Mouse (Mus musculus): ENCODE data around the gene Gnmt.
"Not testable (repeated sequence)": the region's sequence is repeated elsewhere in the genome, so short reads cannot be mapped to it uniquely, and the experiment has no call there.

The Gnmt gene

GRCm38 (mm10) chr17:46728904-46729318 is at the start of gene Gnmt:
Gnmt (minus strand) TSS chr17:46729168.
- in situ Hi-C loops (cut with MboI, MseI) = no loop called here

- in situ Hi-C loops (cut with MboI, MseI) = no loop called here
Measured at GRCm38 (mm10) chr17:46776087-46776486, 47.1 kb upstream of the Gnmt start.

GRCm38 (mm10) chr17:46775070-46775469 is 46.1 kb upstream of the Gnmt start:
- in situ Hi-C loops (cut with MboI, MseI) = no loop called here

DNA sequence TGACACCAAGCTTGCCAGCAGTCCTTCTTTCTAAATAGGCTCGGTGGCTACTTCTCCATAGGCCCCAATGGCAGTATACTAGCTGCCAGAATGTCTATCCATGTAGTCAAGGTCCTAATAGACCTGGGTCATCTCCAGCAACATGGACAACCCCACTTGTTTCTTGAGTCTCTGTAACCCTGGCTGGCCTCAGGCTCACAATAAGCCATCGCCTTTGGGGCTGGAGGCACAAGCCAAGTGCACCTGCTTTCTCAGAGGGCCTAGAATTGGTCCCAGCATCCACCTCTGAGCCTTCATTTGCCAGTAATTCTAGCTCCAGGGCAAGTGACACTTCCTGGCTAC is 45.1 kb upstream of the Gnmt start:
- in situ Hi-C loops (cut with MboI, MseI) = no loop called here

GRCm38 (mm10) chr17:46773278-46774130 is 44.5 kb upstream of the Gnmt start:
- in situ Hi-C loops (cut with MboI, MseI) = no loop called here

DNA sequence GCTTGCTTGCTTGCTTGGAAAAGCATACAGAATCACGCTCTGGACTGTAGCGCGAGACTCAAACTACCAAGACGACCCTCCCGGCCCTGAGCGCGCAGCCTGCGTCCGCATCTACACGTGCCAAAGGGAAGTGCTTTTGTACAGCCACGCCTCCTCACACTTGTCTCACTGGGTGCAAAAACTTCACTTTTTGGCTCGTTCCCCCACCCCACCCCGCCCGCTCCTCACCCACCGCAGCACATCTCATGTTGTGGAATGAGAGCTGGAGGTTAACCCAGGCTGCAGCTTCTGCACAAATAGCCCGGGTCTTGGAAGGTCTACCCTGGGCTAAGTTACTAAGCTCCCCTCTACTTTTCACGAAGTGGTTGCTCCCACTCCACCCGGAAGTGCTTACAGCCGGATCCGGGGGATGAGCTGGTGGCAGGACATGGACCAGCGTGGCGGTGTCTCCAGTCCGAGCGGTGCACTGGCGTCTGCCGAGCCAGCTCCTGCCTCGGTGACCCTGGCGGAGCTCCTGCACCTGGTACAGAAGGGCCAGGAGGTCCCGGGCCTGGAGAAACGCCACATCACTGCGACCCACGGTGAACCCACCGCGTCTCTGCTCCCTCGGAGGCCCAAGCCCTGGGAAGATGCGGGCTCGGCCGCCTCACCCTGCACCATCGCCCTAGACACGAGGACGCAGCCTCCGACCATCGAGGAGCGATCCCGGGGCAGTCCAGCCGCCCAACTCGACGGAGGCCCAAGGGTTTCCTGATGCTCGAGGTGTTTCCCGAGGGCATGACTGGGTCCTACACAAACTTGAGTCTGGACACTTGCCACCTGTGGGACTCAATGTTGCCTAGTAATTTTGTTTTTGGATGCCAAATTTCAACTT is 43.7 kb upstream of the Gnmt start, which contains the start of gene 2310039H08Rik:
2310039H08Rik (plus strand) TSS at position 232 of the 874 bp plus-strand sequence.
- in situ Hi-C loops (cut with MboI, MseI) = no loop called here

GRCm38 (mm10) chr17:46772038-46772403 is 43.1 kb upstream of the Gnmt start:
- in situ Hi-C loops (cut with MboI, MseI) = no loop called here

DNA sequence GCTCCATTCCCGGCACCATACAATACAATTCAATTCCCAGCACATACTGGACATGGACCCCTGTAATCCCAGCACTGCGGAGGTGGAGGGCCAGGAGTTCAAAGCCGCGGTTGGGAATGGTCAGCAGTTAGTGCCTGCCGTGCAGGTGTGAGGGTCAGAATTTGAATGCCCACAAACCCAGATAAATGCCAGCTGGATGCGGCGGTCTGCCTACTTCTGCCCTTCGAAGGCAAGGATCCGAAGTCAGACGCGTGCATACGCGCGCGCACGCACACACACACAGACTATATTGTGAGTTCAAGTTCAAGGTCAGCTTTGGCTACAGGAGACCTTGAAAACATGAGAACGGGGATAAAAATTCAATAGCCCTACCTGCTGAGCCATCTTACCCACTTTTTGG is 42.6 kb upstream of the Gnmt start:
- in situ Hi-C loops (cut with MboI, MseI) = no loop called here

DNA sequence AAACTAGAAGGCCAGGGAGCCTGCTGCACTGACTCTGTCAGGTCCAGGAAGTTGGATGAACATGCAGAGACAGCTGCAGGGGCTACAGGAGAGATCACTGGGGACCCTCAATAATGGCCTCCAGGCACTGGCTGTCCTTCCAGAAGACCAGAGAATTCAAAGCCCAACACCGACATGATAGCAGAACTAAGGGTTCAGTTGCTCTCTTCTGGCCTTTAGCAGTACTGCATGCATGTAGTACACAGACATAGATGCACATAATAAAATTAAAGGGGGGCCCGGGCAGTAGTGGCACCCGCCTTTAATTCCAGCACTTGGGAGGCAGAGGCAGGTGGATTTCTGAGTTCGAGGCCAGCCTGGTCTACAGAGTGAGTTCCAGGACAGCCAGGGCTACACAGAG is 42.1 kb upstream of the Gnmt start:
- in situ Hi-C loops (cut with MboI, MseI) = no loop called here

- in situ Hi-C loops (cut with MboI, MseI) = no loop called here
Measured at GRCm38 (mm10) chr17:46770546-46770945, 41.6 kb upstream of the Gnmt start.

DNA sequence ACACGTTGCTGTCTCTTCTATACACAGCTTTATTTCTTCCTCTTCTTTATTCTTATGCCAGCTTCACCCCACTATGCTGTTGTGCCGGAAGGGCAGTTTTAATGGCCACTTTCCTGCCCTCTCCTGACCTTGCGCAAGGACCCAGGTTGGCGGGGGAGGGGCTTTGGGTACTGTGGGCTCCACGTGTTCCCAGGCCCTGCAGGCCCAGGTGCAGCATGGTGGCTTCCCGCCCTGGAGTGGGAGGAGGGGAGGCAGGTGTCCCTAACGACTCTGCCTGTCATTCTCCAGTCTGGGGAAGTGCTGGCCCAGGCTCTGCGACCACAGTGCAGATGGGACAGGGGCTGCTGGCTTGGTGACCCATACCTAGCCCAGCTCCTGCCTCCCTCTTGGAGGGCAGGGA is 38.9 kb upstream of the Gnmt start:
- in situ Hi-C loops (cut with MboI, MseI) = no loop called here

DNA sequence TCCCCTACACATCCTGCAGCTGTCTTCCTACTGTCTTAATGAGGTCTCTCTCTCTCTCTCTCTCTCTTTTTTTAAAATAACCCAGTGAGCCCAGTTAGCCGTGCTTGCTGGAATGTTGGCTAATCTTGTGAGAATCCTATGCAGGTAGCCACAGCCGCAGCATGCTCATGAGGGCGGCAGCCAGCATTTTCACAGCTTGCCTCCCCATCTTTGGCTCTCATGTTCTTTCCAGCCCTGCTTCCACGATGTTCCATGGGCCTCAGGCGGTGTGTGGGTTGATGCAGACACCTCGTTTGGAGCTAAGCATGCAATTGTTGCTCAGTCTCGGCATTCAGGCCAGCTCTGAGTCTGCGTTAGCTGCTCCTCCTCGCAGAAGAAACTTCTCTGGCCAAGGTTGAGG is 35.9 kb upstream of the Gnmt start:
- in situ Hi-C loops (cut with MboI, MseI) = not testable (repeated sequence)

GRCm38 (mm10) chr17:46763544-46763943 is 34.6 kb upstream of the Gnmt start, which contains the start of gene Ptcra:
Ptcra (minus strand) TSS chr17:46763712.
- in situ Hi-C loops (cut with MboI, MseI) = no loop called here

- in situ Hi-C loops (cut with MboI, MseI) = no loop called here
Measured at GRCm38 (mm10) chr17:46758753-46759152, 29.8 kb upstream of the Gnmt start.

- in situ Hi-C loops (cut with MboI, MseI) = no loop called here
Measured at GRCm38 (mm10) chr17:46751794-46752556, 23.0 kb upstream of the Gnmt start, which contains the start of gene Cnpy3. Cnpy3 (minus strand) TSS chr17:46752214.

DNA sequence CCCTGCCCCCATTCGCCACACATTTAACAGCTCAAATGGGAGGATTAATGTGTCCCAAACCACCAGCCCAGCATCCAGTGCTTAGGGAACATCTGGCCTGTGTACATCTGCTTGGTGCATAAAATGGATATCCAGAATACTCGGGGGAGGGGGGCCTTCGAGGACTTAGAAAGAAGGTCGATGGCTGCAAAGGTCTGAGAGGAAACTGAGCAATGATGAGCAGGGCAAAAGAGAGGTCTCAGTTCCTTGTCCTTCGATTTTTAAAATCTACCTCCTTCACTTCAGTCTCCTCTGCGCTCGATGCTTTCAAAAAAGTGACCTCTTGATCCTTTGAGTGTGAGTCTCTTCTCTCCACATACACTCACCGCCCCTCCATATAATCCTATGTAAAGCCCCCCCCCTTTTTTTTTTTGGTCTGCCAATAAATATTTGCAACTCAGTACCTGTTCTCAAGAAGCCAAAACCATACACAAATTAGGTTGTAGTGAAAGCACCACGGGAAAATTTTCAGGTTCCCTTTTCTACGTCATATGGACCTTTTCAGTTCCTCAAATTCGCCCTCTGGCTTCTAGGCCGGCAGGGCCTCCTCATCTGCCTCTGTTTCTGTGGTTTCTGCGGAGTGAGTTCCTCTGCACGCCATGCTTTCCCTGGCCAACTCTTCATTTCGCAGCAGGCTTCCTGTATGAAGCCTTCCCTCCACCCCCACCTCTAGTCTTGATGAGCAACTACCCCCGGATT is 22.3 kb upstream of the Gnmt start:
- in situ Hi-C loops (cut with MboI, MseI) = no loop called here

DNA sequence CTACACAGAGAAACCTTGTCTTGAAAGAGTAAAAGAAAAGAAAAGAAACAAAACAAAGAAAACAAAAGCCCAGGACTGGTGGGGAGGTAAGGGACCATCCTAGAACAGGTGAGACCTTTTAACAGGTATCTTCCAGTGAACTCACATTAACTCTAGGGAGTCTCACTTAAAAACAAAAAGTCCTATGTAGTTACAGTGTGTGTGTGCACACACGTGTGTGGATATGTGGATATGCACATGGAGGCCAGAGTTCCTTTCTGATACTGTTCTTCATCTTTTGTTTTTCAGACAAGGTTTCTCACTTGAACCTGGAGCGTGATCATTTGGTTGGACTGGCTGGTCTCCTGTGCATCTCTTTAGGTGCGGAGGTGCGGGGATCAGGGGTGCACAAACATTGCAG is 21.6 kb upstream of the Gnmt start:
- in situ Hi-C loops (cut with MboI, MseI) = no loop called here

GRCm38 (mm10) chr17:46749282-46749681 is 20.3 kb upstream of the Gnmt start:
- in situ Hi-C loops (cut with MboI, MseI) = no loop called here

DNA sequence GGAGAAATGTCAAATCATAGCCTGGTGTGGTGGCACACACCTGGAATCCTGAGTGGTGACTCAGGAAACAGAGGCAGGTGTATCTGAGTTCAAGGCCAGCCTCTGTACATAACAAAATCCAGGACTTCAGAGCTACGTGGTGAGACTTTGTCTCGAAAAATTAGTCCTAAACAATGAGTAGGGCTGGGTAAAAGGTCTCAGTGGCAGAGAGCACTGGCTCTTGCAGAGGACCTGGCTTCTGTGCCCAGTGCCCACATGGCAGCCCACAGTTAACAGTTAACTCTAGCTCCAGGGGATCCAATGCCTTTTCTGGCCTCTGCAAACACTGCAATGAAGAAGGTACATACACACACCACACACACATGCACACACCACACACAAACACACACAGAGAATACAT is 18.8 kb upstream of the Gnmt start:
- in situ Hi-C loops (cut with MboI, MseI) = no loop called here

GRCm38 (mm10) chr17:46747234-46747633 is 18.3 kb upstream of the Gnmt start:
- in situ Hi-C loops (cut with MboI, MseI) = no loop called here

DNA sequence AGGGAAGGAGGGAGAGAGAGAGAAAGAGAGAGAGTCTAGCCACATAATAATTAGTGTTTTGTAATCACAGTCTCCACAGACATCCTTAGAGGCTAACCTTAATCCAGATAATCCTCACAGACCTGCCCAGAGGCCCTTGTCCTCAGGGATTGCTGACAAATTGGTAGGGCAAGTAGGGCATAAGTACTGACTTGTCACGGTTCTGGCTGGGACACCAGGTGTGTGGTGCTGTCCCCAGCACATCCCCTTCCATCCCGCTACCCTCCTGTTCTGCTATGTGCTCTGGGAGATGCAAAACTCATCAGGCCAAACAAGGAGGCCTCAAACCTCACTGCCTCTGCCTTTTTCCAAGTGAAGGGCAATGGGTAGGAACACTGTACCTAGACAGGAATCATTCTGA is 16.5 kb upstream of the Gnmt start:
- in situ Hi-C loops (cut with MboI, MseI) = no loop called here

Data from T-helper 1 cell (primary cell).